Mouse (Mus musculus) limb, embryonic 15.5 days (tissue): ENCODE results near the gene Olfr473. TPM values are rescaled to one million over a fixed set of nuclear protein-coding genes. Genes with fewer than 3 reads are reported as not detected.
"Not testable (repeated sequence)": the region's sequence is repeated elsewhere in the genome, so short reads cannot be mapped to it uniquely, and the experiment has no call there.

Experiments used
- ATAC-seq: fragments of 200-750 bp; cut with Nextera tagmentation; 2 replicates; pipeline ENCODE4 v1.8.0; 2017; ENCODE audit warnings: low read depth, moderate TSS enrichment; ENCODE audit not compliant: insufficient number of reproducible peaks, low FRiP score, low TSS enrichment
- H3K27ac ChIP-seq: fragments of 300-500 bp; sonication (generic); 2 replicates; pipeline ENCODE4 v1.5.1; 2015; ENCODE audit warnings: moderate library complexity, mild to moderate bottlenecking, inconsistent platforms
- H3K27me3 ChIP-seq: fragments of 300-500 bp; sonication (generic); 2 replicates; pipeline ENCODE4 v1.6.1; 2015; ENCODE audit warnings: inconsistent platforms
- H3K36me3 ChIP-seq: fragments of 300-500 bp; sonication (generic); 2 replicates; pipeline ENCODE4 v1.6.1; 2015; ENCODE audit warnings: inconsistent platforms
- H3K4me1 ChIP-seq: fragments of 300-500 bp; sonication (generic); 2 replicates; pipeline ENCODE4 v1.6.1; 2015; ENCODE audit warnings: inconsistent platforms
- H3K4me2 ChIP-seq: fragments of 300-500 bp; sonication (generic); 2 replicates; pipeline ENCODE4 v1.6.1; 2015; ENCODE audit warnings: mild to moderate bottlenecking, inconsistent platforms
- H3K4me3 ChIP-seq: fragments of 300-500 bp; sonication (generic); 2 replicates; pipeline ENCODE4 v1.5.1; 2015; ENCODE audit warnings: mild to moderate bottlenecking, inconsistent platforms
- H3K9ac ChIP-seq: fragments of 300-500 bp; sonication (generic); 2 replicates; pipeline ENCODE4 v1.6.1; 2015; ENCODE audit warnings: inconsistent platforms
- H3K9me3 ChIP-seq: fragments of 300-500 bp; sonication (generic); 2 replicates; pipeline ENCODE4 v1.6.1; 2016; ENCODE audit warnings: inconsistent platforms
- WGBS: fragments of 180-500 bp; shearing (Covaris S2); methylation state at CpG from one replicate; pipeline ENCODE4 v1.1.7; 2015; 5-methylcytosine and 5-hydroxymethylcytosine counted together
- polyA plus RNA-seq: library from polyadenylated mRNA; unstranded; fragments of >200 nt; fragmentation: Nextera tagmentation; extraction: Ambion mirVana; gene quantifications from 2 replicates; pipeline ENCODE4 v1.2.1, GENCODE M21; 2015

The Olfr473 gene
- polyA plus RNA-seq: not detected in 2 replicates

DNA sequence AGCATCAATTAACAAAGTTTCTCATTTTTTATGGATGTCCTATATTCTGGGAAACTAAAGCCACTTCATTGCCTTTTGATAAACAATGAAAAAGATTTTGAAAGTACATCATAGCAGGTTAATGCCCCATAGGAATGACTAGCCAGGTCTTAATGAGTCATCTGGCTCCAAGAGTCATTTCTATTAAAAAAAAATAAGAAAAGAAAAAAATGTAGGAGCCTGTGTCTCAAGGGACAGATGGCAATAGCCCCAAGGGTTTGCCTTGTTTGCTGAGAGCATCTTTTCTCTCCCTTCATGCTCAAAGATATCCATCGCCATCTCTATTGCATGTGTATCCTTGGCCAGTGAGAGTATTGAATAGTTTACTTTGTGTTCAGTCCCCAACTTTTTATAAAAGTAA lies at the start of gene Olfr473:
Olfr473 (plus strand) TSS at position 301 of the 400 bp plus-strand sequence.
- 97% methylated on average over 1 of the region's 1 CpGs for WGBS
- no peak for ATAC-seq
- no peaks in the 10 kb centered on the region for H3K27me3 ChIP-seq
- no peak within 1 kb of the TSS for H3K4me3 ChIP-seq
- H3K9ac ChIP-seq: no peak within 1 kb of the TSS
- H3K9me3 ChIP-seq: no peaks in the 10 kb centered on the region
- H3K36me3 ChIP-seq: no peaks in the 10 kb centered on the region
- no peaks in the 10 kb centered on the region for H3K4me1 ChIP-seq
- H3K4me2 ChIP-seq: no peak within 1 kb of the TSS
- no peak within 1 kb of the TSS for H3K27ac ChIP-seq

DNA sequence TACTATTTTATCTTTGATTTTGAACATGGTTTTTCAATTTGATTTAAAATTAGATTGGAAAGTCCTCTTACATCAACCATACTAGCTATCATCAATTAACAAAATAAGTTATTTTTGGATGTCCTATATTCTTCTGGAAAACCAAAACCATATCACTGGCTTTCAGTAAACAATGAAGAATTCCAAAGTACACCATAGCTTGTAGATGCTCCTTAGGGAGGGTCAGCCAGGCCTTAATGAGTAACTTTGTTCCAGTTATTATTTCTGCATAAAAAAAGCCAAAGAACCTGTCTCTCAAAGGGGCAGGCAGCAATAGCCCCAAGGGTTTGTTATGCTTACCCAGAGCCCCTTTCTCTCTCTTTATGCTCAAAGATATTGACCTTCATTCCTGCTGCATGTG lies 32.6 kb upstream of the Olfr473 start, which contains the start of gene Olfr472:
Olfr472 (plus strand) TSS at position 301 of the 400 bp plus-strand sequence.
- Histone ChIP-seq H3K27me3 (no peaks in the 10 kb centered on the region), H3K27ac (no peak within 1 kb of the TSS), H3K36me3 (no peaks in the 10 kb centered on the region), H3K4me1 (no peaks in the 10 kb centered on the region), H3K4me3 (no peak within 1 kb of the TSS), H3K9me3 (no peaks in the 10 kb centered on the region), H3K4me2 (no peak within 1 kb of the TSS), H3K9ac (no peak within 1 kb of the TSS)
- no peak for ATAC-seq

DNA sequence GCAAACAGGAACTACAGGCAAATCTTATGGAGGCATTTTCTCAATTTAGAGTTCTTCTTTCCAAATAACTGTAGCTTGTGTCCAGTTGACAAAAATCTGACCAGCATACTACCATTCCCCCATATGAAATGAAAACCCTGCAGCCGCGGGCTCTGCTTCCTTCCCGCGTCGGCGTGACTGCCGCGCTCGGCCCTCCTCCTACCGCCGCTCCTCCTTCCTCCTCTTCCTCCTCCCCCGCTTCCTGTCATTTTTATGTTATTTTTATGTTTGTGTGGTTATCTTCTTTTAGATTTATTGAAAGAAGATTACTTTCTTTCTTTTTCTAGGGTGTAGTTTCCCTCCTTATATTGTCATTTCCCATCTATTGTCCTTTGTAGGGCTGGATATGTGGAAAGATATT lies 22.3 kb downstream of the Olfr473 start:
- not testable (repeated sequence) for H3K4me3 ChIP-seq, H3K27me3 ChIP-seq, H3K36me3 ChIP-seq, ATAC-seq, H3K9ac ChIP-seq, H3K9me3 ChIP-seq, H3K4me1 ChIP-seq, H3K4me2 ChIP-seq, H3K27ac ChIP-seq
- 97% methylated on average over 12 of the region's 12 CpGs for WGBS

DNA sequence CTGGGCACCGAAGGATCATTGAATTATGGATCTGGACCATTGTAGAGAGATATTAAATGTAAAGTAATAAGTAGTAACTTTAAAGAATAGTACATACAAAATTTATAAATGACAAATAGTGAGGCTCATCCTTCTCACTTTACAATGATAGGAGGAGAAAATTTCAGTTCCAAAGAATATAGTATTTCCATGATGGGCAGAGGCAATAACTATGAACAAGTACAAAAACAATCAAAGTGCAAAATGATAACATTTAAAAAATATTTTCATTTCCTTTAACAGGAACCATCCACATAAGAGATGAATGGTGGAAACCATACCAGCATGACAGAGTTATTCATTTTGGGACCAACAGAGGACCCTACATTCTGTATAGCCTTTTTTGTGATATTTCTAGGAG lies 24.1 kb downstream of the Olfr473 start, which contains the start of gene Olfr474:
Olfr474 (plus strand) TSS at position 301 of the 400 bp plus-strand sequence.
- H3K27me3 ChIP-seq: no peaks in the 10 kb centered on the region
- WGBS: 83% methylated on average over 1 of the region's 1 CpGs
- no peaks in the 10 kb centered on the region for H3K9me3 ChIP-seq
- ATAC-seq: no peak
- H3K4me2 ChIP-seq: no peak within 1 kb of the TSS
- H3K9ac ChIP-seq: no peak within 1 kb of the TSS
- no peak within 1 kb of the TSS for H3K4me3 ChIP-seq
- no peaks in the 10 kb centered on the region for H3K4me1 ChIP-seq
- no peak within 1 kb of the TSS for H3K27ac ChIP-seq
- no peaks in the 10 kb centered on the region for H3K36me3 ChIP-seq

DNA sequence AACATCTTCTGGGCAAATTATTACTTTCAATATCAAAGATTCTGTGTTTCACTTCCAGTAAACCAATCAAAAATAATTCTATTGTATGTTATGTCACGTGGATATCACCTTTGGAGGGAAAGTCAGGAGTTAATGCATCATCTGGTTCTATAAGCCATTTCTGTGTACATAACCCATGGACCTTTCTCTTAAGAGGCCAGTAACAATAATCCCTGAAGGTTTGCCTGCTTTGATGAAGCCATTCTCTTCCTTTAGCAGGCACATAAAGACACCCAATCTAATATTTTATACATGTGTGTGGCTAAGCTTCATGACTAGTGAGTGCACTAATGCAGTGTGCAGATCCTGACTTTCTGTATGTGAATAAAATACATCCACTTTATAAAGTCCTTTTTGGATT lies 34.3 kb downstream of the Olfr473 start, which contains the start of gene Olfr476:
Olfr476 (plus strand) TSS at position 301 of the 400 bp plus-strand sequence.
- Histone ChIP-seq H3K9me3 (no peaks in the 10 kb centered on the region), H3K4me3 (no peak within 1 kb of the TSS), H3K4me2 (no peak within 1 kb of the TSS), H3K27me3 (no peaks in the 10 kb centered on the region), H3K36me3 (no peaks in the 10 kb centered on the region), H3K4me1 (no peaks in the 10 kb centered on the region), H3K27ac (no peak within 1 kb of the TSS), H3K9ac (no peak within 1 kb of the TSS)
- WGBS: 49% methylated on average over 1 of the region's 1 CpGs
- ATAC-seq: no peak

Other genes with a start within 250 kb of the Olfr473 start
- gene Cyb5r2, start 172.4 kb upstream of the Olfr473 start, polyA plus RNA-seq: 0.42 and 0.46 TPM in 2 replicates
- not detected in 2 replicates for gene Ovch2, start 129.2 kb upstream of the Olfr473 start, polyA plus RNA-seq
- gene Olfr467, start 118.2 kb upstream of the Olfr473 start, polyA plus RNA-seq: not detected in 2 replicates
- not detected in 2 replicates for gene Olfr469, start 104.9 kb upstream of the Olfr473 start, polyA plus RNA-seq
- not detected in 2 replicates for gene Olfr470, start 83.0 kb upstream of the Olfr473 start, polyA plus RNA-seq
- gene Olfr472, start 32.5 kb upstream of the Olfr473 start, polyA plus RNA-seq: not detected in 2 replicates
- not detected in 2 replicates for gene Olfr474, start 24.2 kb downstream of the Olfr473 start, polyA plus RNA-seq
- not detected in 2 replicates for gene Olfr476, start 34.4 kb downstream of the Olfr473 start, polyA plus RNA-seq
- gene Olfr477, start 56.2 kb downstream of the Olfr473 start, polyA plus RNA-seq: not detected in 2 replicates
- not detected in 2 replicates for gene Olfr478, start 103.5 kb downstream of the Olfr473 start, polyA plus RNA-seq
- gene Olfr479, start 120.2 kb downstream of the Olfr473 start, polyA plus RNA-seq: not detected in 2 replicates
- not detected in 2 replicates for gene Olfr480, start 136.9 kb downstream of the Olfr473 start, polyA plus RNA-seq
- gene Olfr481, start 149.4 kb downstream of the Olfr473 start, polyA plus RNA-seq: not detected in 2 replicates
- 0.12 TPM in 1 of 2 replicates, not detected in the other for gene Olfr482, start 167.1 kb downstream of the Olfr473 start, polyA plus RNA-seq
- not detected in 2 replicates for gene Olfr483, start 170.4 kb downstream of the Olfr473 start, polyA plus RNA-seq
- gene Olfr484, start 197.0 kb downstream of the Olfr473 start, polyA plus RNA-seq: not detected in 2 replicates
- not detected in 2 replicates for gene Olfr485, start 229.4 kb downstream of the Olfr473 start, polyA plus RNA-seq
- gene Olfr486, start 242.3 kb downstream of the Olfr473 start, polyA plus RNA-seq: not detected in 2 replicates